Mouse (Mus musculus) spleen, adult 2 months (tissue): Measurements from ENCODE around the gene Pknox2.

Source experiments
- CTCF ChIP-seq: fragments of 200-500 bp; IDR thresholded peaks from 2 replicates; pipeline ENCODE4 v1.5.1; 2011; ENCODE audit warnings: mild to moderate bottlenecking, inconsistent platforms; ENCODE audit not compliant: insufficient read depth, insufficient read length, insufficient replicate concordance; ENCODE audit errors: extremely low read depth
- POLR2A ChIP-seq: fragments of 200-500 bp; IDR thresholded peaks from 2 replicates; pipeline ENCODE4 v1.6.1; 2011; ENCODE audit warnings: low read depth, low read length, inconsistent platforms

- no peak for TF ChIP-seq POLR2A
- no peak for TF ChIP-seq CTCF
Measured at GRCm38 (mm10) chr9:37051669-37052068, 95.5 kb downstream of the Pknox2 start.
